Mouse (Mus musculus) c-Kit-negative CD71-positive TER-119-positive erythroid progenitor cells, embryonic 14.5 days (primary cell): Measurements from ENCODE around the gene Mcl1.

Source experiments
- DNase-seq: peaks from one replicate; pipeline ENCODE4 v3.0.0-alpha.2; 2013; ENCODE audit warnings: low read depth, low spot score

Mcl1 gene

DNA sequence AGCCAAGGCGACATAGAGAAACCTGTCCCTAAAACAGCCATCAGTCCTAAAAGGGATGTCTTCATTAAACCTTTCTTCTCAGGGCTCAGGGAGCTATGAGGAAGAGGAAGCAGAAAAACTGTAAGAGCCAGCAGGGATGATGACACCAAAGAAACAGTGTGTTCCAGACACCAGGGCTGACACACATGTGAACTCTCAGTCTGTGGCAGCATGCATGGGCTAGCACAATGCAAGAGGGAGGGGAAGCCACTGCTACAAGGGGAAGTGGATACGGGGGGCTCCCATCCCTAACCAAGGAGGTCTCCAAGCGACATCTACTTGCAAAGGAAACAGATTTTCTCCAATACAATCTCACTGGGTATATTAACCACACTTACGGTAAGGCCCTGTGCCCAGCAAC is 47.7 kb downstream of the Mcl1 start:
- no peak for DNase-seq

DNA sequence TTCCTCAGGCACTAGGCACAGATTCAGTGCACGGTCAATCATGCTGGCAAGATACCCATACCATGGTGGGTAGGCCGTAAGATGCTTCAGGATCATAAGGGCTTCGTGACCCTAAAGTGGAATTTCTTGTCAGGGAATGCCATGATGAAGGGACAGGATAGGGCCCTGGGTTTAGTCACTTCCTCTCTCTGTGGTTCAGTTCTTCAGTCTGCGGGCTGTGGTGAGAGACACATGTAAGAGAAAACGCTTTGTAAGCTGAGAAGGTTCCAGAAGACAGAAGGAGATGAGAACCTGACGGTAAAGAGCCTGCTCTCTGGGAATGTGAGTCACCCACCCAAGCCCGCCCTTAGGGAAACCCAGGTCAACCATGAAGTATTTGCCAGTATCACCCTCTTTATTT is 48.9 kb downstream of the Mcl1 start:
- no peak for DNase-seq

DNA sequence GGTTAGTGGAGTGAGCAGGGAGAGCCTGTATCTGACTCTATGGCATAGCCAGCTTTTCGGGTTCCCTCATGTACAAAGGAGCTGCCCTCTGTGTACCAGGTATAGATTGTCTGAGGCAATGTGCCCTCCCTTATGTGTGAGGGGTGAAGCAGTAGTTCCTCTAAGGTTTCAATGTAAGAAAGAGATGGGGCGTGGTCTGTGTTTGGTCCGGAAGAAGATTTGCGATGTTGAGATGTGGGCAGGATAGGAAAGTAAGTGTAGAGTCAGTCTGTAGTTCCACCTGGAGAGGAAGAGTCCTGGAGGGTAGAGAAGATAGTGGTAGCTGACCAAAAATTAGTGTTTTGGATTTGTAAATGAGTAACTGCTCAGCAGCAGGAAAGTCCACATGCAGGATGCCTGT is 50.5 kb downstream of the Mcl1 start:
- no peak for DNase-seq

DNA sequence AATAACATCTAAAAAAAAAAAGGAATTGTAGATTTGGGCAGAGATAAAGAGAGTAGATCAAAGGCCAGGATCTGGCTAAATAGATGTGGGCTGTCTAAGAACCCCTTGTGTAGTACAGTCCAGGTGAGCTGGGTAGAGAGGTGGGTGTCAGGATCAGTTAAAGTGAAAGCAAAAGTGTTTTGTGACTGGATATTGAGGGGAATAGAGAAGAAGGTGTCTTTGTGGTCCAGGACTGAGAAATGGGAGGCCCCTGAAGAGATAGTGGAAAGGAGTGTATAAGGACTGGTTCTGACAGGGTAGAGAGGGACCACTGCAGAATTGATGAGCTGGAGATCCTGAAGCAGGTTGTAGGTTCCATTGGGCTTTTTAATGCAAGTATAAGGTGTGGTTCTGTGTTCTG is 51.4 kb downstream of the Mcl1 start:
- no peak for DNase-seq
